In genomic region chr11:105402355-105402754, GRCm38 (mm10) we compare ENCODE assay signal across 16 mouse cellular contexts. TPM values are rescaled to one million over a fixed set of nuclear protein-coding genes. Genes with fewer than 3 reads are reported as not detected.
DNase-seq lines count a peak whose midpoint lies in the region; ATAC-seq and TF ChIP-seq lines count a peak whose summit lies in the region.
"Had no signal": no experiment of that assay in that cellular context is flagged by ENCODE, and none has a peak within 500 bp of the region (broad histone marks: within the 10 kb centered on the region; RNA-seq: fewer than 3 reads in every experiment).

No protein-coding gene starts in this region.

- 52% methylated on average over 9 of the region's 9 CpGs for WGBS in forebrain, embryonic 14.5 days
- 68% methylated on average over 9 of the region's 9 CpGs for WGBS in forebrain, embryonic 10.5 days
- WGBS in lung, embryonic 14.5 days, result 40% methylated on average over 9 of the region's 9 CpGs
- 39% methylated on average over 9 of the region's 9 CpGs for WGBS in embryonic facial prominence, embryonic 14.5 days

- no peak overlapping the region for H3K4me2 ChIP-seq in forebrain, embryonic 14.5 days (ENCODE audit: low read length)
- no peak overlapping the region for H3K4me2 ChIP-seq in lung, embryonic 14.5 days
- no peak overlapping the region for H3K4me2 ChIP-seq in embryonic facial prominence, embryonic 14.5 days (ENCODE audit: low read depth, low read length)
- H3K4me2 ChIP-seq: liver, embryonic 12.5 days; neural tube, embryonic 12.5 days had no signal

- no peak for TF ChIP-seq CTCF in lung, embryonic 14.5 days (IDR thresholded peaks at IDR 0.05; ENCODE audit: low read depth)

- no peak overlapping the region for H3K4me3 ChIP-seq in forebrain, embryonic 14.5 days (ENCODE audit: low read depth, low read length)
- no peak overlapping the region for H3K4me3 ChIP-seq in forebrain, embryonic 10.5 days
- no peak overlapping the region for H3K4me3 ChIP-seq in lung, embryonic 14.5 days (ENCODE audit: low read depth, low read length)
- H3K4me3 ChIP-seq in embryonic facial prominence, embryonic 14.5 days (ENCODE audit: low read depth, low read length), result no peak overlapping the region
- H3K4me3 ChIP-seq: heart, adult 2 months; liver, embryonic 12.5 days; neural tube, embryonic 12.5 days had no signal

- peak; percentile 38 for DNase-seq in forebrain, embryonic 14.5 days (ENCODE audit: low spot score)
- DNase-seq in forebrain, embryonic 10.5 days (ENCODE audit: extremely low spot score, low spot score), result no peak
- DNase-seq in lung, embryonic 14.5 days, result peak; percentile 33
- DNase-seq in lung, adult 18-20 months, result no peak
- DNase-seq in 3T3-L1 (ENCODE audit: low read depth, low spot score), result peak; percentile 30
- peak; percentile 45 for DNase-seq in embryonic facial prominence, embryonic 14.5 days (ENCODE audit: low spot score)
- DNase-seq in T-cell, adult 2 months (ENCODE audit: low spot score), result no peak
- DNase-seq in adrenal gland, adult 8-10 months, result no peak
- DNase-seq: heart, adult 2 months; kidney, adult 11 months had no signal

- no peak overlapping the region for H3K27ac ChIP-seq in forebrain, embryonic 14.5 days (ENCODE audit: low read depth, low read length)
- no peak overlapping the region for H3K27ac ChIP-seq in forebrain, embryonic 10.5 days
- H3K27ac ChIP-seq in lung, embryonic 14.5 days (ENCODE audit: low read depth), result no peak overlapping the region
- no peak overlapping the region for H3K27ac ChIP-seq in embryonic facial prominence, embryonic 14.5 days (replicated peaks; ENCODE audit: low read depth, low read length)
- H3K27ac ChIP-seq: heart, adult 2 months; liver, embryonic 12.5 days; neural tube, embryonic 12.5 days had no signal

- no peaks in the 10 kb centered on the region for H3K36me3 ChIP-seq in forebrain, embryonic 14.5 days (ENCODE audit: control insufficient read depth, insufficient read depth, low read length)
- H3K36me3 ChIP-seq in forebrain, embryonic 10.5 days (replicated peaks), result no peaks in the 10 kb centered on the region
- no peaks in the 10 kb centered on the region for H3K36me3 ChIP-seq in lung, embryonic 14.5 days (ENCODE audit: insufficient read depth)
- no peaks in the 10 kb centered on the region for H3K36me3 ChIP-seq in embryonic facial prominence, embryonic 14.5 days (ENCODE audit: control insufficient read depth, insufficient read depth, low read length)
- H3K36me3 ChIP-seq: liver, embryonic 12.5 days; neural tube, embryonic 12.5 days had no signal

- no peaks in the 10 kb centered on the region for H3K4me1 ChIP-seq in forebrain, embryonic 14.5 days (ENCODE audit: control insufficient read depth, insufficient read depth, low read length)
- peaks cover 8% of the 10 kb centered on the region; the same call in 1 of the 2 replicates for H3K4me1 ChIP-seq in forebrain, embryonic 10.5 days
- H3K4me1 ChIP-seq in lung, embryonic 14.5 days (ENCODE audit: insufficient read depth), result no peaks in the 10 kb centered on the region
- H3K4me1 ChIP-seq in embryonic facial prominence, embryonic 14.5 days (ENCODE audit: control insufficient read depth, insufficient read depth, low read length), result no peaks in the 10 kb centered on the region

- no peaks in the 10 kb centered on the region for H3K27me3 ChIP-seq in forebrain, embryonic 14.5 days (replicated peaks; ENCODE audit: control insufficient read depth, insufficient read depth, low read length)
- H3K27me3 ChIP-seq in forebrain, embryonic 10.5 days (ENCODE audit: poor library complexity, severe bottlenecking), result no peaks in the 10 kb centered on the region
- no peaks in the 10 kb centered on the region for H3K27me3 ChIP-seq in lung, embryonic 14.5 days (ENCODE audit: insufficient read depth, low read length)
- H3K27me3 ChIP-seq in embryonic facial prominence, embryonic 14.5 days (replicated peaks; ENCODE audit: control insufficient read depth, insufficient read depth, low read length), result no peaks in the 10 kb centered on the region
- H3K27me3 ChIP-seq: neural tube, embryonic 12.5 days had no signal

- no peak overlapping the region for H3K9ac ChIP-seq in forebrain, embryonic 14.5 days (ENCODE audit: low read length)
- H3K9ac ChIP-seq in lung, embryonic 14.5 days, result no peak overlapping the region
- H3K9ac ChIP-seq in embryonic facial prominence, embryonic 14.5 days (ENCODE audit: low read depth, low read length), result no peak overlapping the region
- H3K9ac ChIP-seq: liver, embryonic 12.5 days; neural tube, embryonic 12.5 days had no signal

- no peaks in the 10 kb centered on the region for H3K9me3 ChIP-seq in forebrain, embryonic 14.5 days (replicated peaks; ENCODE audit: control insufficient read depth, low read length)
- no peaks in the 10 kb centered on the region for H3K9me3 ChIP-seq in forebrain, embryonic 10.5 days
- H3K9me3 ChIP-seq in lung, embryonic 14.5 days (ENCODE audit: low read depth, low read length), result no peaks in the 10 kb centered on the region
- no peaks in the 10 kb centered on the region for H3K9me3 ChIP-seq in embryonic facial prominence, embryonic 14.5 days (ENCODE audit: control insufficient read depth, low read length)
- H3K9me3 ChIP-seq: liver, embryonic 12.5 days; neural tube, embryonic 12.5 days had no signal

- no peak for ATAC-seq in forebrain, embryonic 14.5 days
- no peak for ATAC-seq in lung, embryonic 14.5 days (ENCODE audit: insufficient read depth)
- no peak for ATAC-seq in embryonic facial prominence, embryonic 14.5 days (ENCODE audit: low read depth)
- ATAC-seq: liver, embryonic 12.5 days had no signal

RNA-seq across cellular contexts. Expression of gene March10, which starts 54.2 kb away (rescaled TPM):
- polyA plus RNA-seq in forebrain, embryonic 14.5 days (2014; fragmentation: Nextera tagmentation; extraction: Ambion mirVana), result 0.23 and 0.41 TPM in 2 replicates
- polyA plus RNA-seq in forebrain, embryonic 10.5 days (2016; fragmentation: Nextera tagmentation; extraction: Ambion mirVana), result 0.06 and 0.09 TPM in 2 replicates
- 0.43 TPM in 1 of 2 replicates, not detected in the other for polyA plus RNA-seq in lung, embryonic 14.5 days (2014; fragmentation: Nextera tagmentation; extraction: Ambion mirVana)
- 0.13 and 0.36 TPM in 2 replicates for polyA plus RNA-seq in embryonic facial prominence, embryonic 14.5 days (2014; fragmentation: Nextera tagmentation; extraction: Ambion mirVana)
- not detected for total RNA-seq in adrenal gland, adult 8-10 months (2022)
- total RNA-seq: heart, adult 2 months; heart, postnatal 14 days; megakaryocyte-erythroid progenitor cell, adult 5-6 weeks had no signal
- polyA plus RNA-seq: large intestine, adult 2 months; liver, embryonic 12.5 days; thymus, postnatal 0 days had no signal

Comparison
In these comparisons a context has a peak if more than half of its experiments do, and no peak if none do; other contexts are left out.
1. DNase-seq: peak in forebrain, embryonic 14.5 days (single experiment), lung, embryonic 14.5 days (single experiment), 3T3-L1 (single experiment) and embryonic facial prominence, embryonic 14.5 days (single experiment); none in forebrain, embryonic 10.5 days (single experiment), lung, adult 18-20 months (0 of 2), T-cell, adult 2 months (single experiment) and adrenal gland, adult 8-10 months (single experiment).